Mouse (Mus musculus) midbrain, postnatal 0 days (tissue): ENCODE measurements at regions not wholly inside any gene's neighbourhood (a gene's known extent, or its start where the extent isn't known, plus 50 kb on each side); places are given as distances from the start of the nearest gene placed in this dataset.

Experiments
- ATAC-seq: fragments of 200-750 bp; cut with Nextera tagmentation; 2 replicates; pipeline ENCODE4 v1.8.0; 2017; ENCODE audit warnings: moderate number of reproducible peaks, mild to moderate bottlenecking, moderate TSS enrichment, moderate library complexity; ENCODE audit not compliant: low FRiP score
- DNase-seq: peaks from one replicate; pipeline ENCODE4 v3.0.0-alpha.2; 2015; ENCODE audit warnings: low spot score
- H3K27ac ChIP-seq: fragments of 300-500 bp; sonication (generic); 2 replicates; pipeline ENCODE4 v1.5.1; 2014; ENCODE audit warnings: low read depth, mild to moderate bottlenecking, low read length, mixed read lengths
- H3K27me3 ChIP-seq: fragments of 300-500 bp; sonication (generic); 2 replicates; pipeline ENCODE4 v1.6.1; 2014; ENCODE audit warnings: low read length, control low read depth, mixed read lengths; ENCODE audit not compliant: insufficient read depth
- H3K36me3 ChIP-seq: fragments of 300-500 bp; sonication (generic); 2 replicates; pipeline ENCODE4 v1.6.1; 2014; ENCODE audit warnings: low read length, control low read depth, mixed read lengths; ENCODE audit not compliant: insufficient read depth
- H3K4me1 ChIP-seq: fragments of 300-500 bp; sonication (generic); 2 replicates; pipeline ENCODE4 v1.6.1; 2014; ENCODE audit warnings: mild to moderate bottlenecking, control low read depth, antibody characterized with exemption, low read length, mixed read lengths; ENCODE audit not compliant: insufficient read depth
- H3K4me2 ChIP-seq: fragments of 300-500 bp; sonication (generic); 2 replicates; pipeline ENCODE4 v1.6.1; 2014; ENCODE audit warnings: low read depth, mild to moderate bottlenecking, low read length, mixed read lengths; ENCODE audit not compliant: poor library complexity, severe bottlenecking
- H3K4me3 ChIP-seq: fragments of 300-500 bp; sonication (generic); 2 replicates; pipeline ENCODE4 v1.5.1; 2014; ENCODE audit warnings: low read depth, mild to moderate bottlenecking, low read length, moderate library complexity
- H3K9ac ChIP-seq: fragments of 300-500 bp; sonication (generic); replicated peaks from 2 replicates; pipeline ENCODE4 v1.6.1; 2014; ENCODE audit warnings: mild to moderate bottlenecking, low read length, moderate library complexity, mixed read lengths; ENCODE audit not compliant: poor library complexity, severe bottlenecking
- H3K9me3 ChIP-seq: fragments of 300-500 bp; sonication (generic); 2 replicates; pipeline ENCODE4 v1.6.1; 2016; ENCODE audit warnings: low read length, control low read depth
- CTCF ChIP-seq: IDR thresholded peaks from 2 replicates; pipeline ENCODE4 v1.5.1; 2016; ENCODE audit warnings: antibody characterized with exemption, mild to moderate bottlenecking
- WGBS: fragments of 180-500 bp; shearing (Covaris S2); extraction: QIAGEN DNeasy Blood & Tissue Kit; methylation state at CpG from one replicate; pipeline ENCODE4 v1.1.7; 2014; 5-methylcytosine and 5-hydroxymethylcytosine counted together

DNA sequence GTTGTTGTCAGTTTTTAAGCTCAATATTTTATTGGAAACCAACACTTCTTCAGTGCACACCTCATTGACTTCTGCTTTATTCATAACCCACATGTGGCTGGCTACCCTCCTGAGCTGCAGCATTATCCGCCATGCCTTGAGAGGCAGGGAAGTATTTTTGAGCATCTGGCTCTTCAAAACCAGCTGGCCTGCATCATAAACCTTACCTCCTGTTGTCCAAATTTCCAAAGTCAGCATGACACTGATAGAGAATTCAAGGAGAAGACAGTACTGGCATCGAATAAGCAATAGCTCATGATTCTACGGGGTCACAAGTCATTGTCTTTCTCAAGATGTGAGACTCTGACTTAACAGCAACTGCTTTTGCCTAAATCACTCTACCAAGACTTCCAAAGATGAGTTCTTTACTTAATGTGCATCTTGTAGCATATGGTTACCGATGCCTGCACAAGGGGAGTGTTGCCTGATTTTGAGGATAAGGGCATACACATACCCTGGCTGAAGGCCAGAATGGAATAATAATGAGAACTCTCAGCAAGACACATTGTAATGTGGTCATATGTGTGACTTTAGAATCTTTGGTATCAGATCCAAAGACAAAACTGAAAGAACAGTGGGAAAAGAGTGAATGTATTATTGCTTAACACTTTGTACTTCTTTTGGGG is 1599.9 kb upstream of the Tenm3 start:
- Histone ChIP-seq H3K36me3 (no peaks in the 10 kb centered on the region), H3K4me3 (no peak overlapping the region), H3K4me1 (no peaks in the 10 kb centered on the region), H3K9ac (no peak overlapping the region), H3K27me3 (no peaks in the 10 kb centered on the region), H3K27ac (no peak overlapping the region), H3K4me2 (no peak overlapping the region), H3K9me3 (no peaks in the 10 kb centered on the region)
- WGBS: 88% methylated on average over 4 of the region's 4 CpGs
- no peak for TF ChIP-seq CTCF
- DNase-seq (peak; percentile 44), ATAC-seq (no peak)
